Mouse (Mus musculus) embryonic facial prominence, embryonic 14.5 days (tissue): ENCODE measurements around the gene Slc25a48. TPM values are rescaled to one million over a fixed set of nuclear protein-coding genes. Genes with fewer than 3 reads are reported as not detected.

Experiments
- ATAC-seq: fragments of 200-750 bp; cut with Nextera tagmentation; 2 replicates; pipeline ENCODE4 v1.8.0; 2017; ENCODE audit warnings: low read depth, moderate number of reproducible peaks, moderate TSS enrichment
- DNase-seq: peaks from one replicate; pipeline ENCODE4 v3.0.0-alpha.2; 2015; ENCODE audit warnings: low spot score
- H3K27ac ChIP-seq: fragments of 300-500 bp; sonication (generic); replicated peaks from 2 replicates; pipeline ENCODE4 v1.5.1; 2014; ENCODE audit warnings: low read depth, mild to moderate bottlenecking, low read length, moderate library complexity
- H3K27me3 ChIP-seq: fragments of 300-500 bp; sonication (generic); replicated peaks from 2 replicates; pipeline ENCODE4 v1.6.1; 2014; ENCODE audit warnings: low read length; ENCODE audit not compliant: control insufficient read depth, insufficient read depth
- H3K36me3 ChIP-seq: fragments of 300-500 bp; sonication (generic); 2 replicates; pipeline ENCODE4 v1.6.1; 2014; ENCODE audit warnings: low read length, mixed read lengths; ENCODE audit not compliant: control insufficient read depth, insufficient read depth
- H3K4me1 ChIP-seq: fragments of 300-500 bp; sonication (generic); 2 replicates; pipeline ENCODE4 v1.6.1; 2014; ENCODE audit warnings: antibody characterized with exemption, low read length; ENCODE audit not compliant: control insufficient read depth, insufficient read depth
- H3K4me2 ChIP-seq: fragments of 300-500 bp; sonication (generic); 2 replicates; pipeline ENCODE4 v1.6.1; 2014; ENCODE audit warnings: low read depth, mild to moderate bottlenecking, low read length, moderate library complexity, mixed read lengths
- H3K4me3 ChIP-seq: fragments of 300-500 bp; sonication (generic); 2 replicates; pipeline ENCODE4 v1.5.1; 2014; ENCODE audit warnings: low read depth, mild to moderate bottlenecking, low read length
- H3K9ac ChIP-seq: fragments of 300-500 bp; sonication (generic); 2 replicates; pipeline ENCODE4 v1.6.1; 2014; ENCODE audit warnings: low read depth, mild to moderate bottlenecking, low read length, moderate library complexity, mixed read lengths
- H3K9me3 ChIP-seq: fragments of 300-500 bp; sonication (generic); 2 replicates; pipeline ENCODE4 v1.6.1; 2016; ENCODE audit warnings: low read length; ENCODE audit not compliant: control insufficient read depth
- WGBS: fragments of 180-500 bp; shearing (Covaris S2); extraction: QIAGEN DNeasy Blood & Tissue Kit; methylation state at CpG from one replicate; pipeline ENCODE4 v1.1.7; 2014; 5-methylcytosine and 5-hydroxymethylcytosine counted together
- polyA plus RNA-seq: library from polyadenylated mRNA; unstranded; fragments of >200 nt; fragmentation: Nextera tagmentation; extraction: Ambion mirVana; gene quantifications from 2 replicates; pipeline ENCODE4 v1.2.1, GENCODE M21; 2014

The Slc25a48 gene
- polyA plus RNA-seq, 1 experiment from 2014 or later, result 0.45 TPM

DNA sequence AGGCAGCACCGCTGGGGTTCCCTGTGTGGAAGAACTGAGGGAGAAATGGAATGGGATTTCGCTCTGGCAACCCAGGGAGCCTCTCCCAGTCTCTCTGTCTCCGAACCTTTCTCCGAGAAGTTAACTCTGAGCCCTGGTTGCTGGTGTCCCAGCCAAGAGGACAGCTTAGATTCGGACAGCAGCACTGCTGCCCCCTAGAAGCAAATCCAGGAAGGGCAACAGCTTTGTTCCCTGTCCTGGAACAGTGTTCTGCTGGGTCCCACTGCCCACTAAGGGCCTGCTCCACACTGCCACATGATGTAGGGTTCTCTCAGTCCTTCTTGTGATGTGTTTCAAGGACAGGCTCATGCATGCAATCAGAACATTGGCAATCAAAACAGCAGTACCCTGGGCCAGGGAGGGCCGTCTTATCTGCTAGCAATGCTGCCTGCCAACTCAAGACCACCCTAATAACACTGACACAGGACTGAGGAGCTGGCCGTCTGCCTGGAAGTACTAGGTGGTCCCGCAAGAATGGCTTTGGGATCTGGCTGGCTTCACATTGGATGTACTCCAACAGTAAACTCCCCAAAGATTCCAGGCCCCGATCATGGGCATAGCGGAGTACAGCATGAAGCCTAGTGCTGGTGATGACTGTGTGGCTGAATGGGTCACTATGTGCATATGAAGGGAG, 2.4 kb upstream of the Slc25a48 start:
- peak; percentile 47 for DNase-seq
- Histone ChIP-seq H3K4me3 (no peak overlapping the region), H3K27me3 (peaks cover 44% of the 10 kb centered on the region), H3K36me3 (no peaks in the 10 kb centered on the region), H3K27ac (no peak overlapping the region), H3K4me1 (peaks cover 10% of the 10 kb centered on the region; the same call in 1 of the 2 replicates), H3K9ac (no peak overlapping the region), H3K4me2 (no peak overlapping the region), H3K9me3 (0 out of 2 replicates have a peak, but pooled peaks cover under 1% of the 10 kb centered on the region)
- 49% methylated on average over 10 of the region's 10 CpGs for WGBS
- ATAC-seq, result no peak

DNA sequence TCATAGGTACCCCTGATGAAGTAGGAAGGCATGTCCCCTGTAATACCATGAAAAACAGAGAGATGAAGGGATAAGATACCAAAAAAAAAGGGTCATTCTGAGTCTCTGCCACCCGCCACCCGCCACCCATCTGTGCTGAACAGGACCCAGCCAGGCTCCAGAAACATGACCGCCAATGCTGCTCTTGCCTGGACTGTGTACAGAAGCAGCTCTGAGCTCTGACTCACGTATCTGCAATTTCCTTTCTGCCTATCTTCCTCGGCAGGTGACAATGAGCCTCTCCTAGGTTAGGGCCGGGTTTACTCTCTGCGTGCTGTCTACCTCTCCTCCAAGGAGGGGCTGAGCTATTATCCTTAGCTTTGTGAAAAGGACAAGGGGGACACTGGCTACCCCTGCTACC, 5.3 kb downstream of the Slc25a48 start:
- Histone ChIP-seq H3K27me3 (peaks cover 28% of the 10 kb centered on the region), H3K4me3 (no peak overlapping the region), H3K4me2 (no peak overlapping the region), H3K9ac (no peak overlapping the region), H3K9me3 (0 out of 2 replicates have a peak, but pooled peaks cover 5% of the 10 kb centered on the region), H3K36me3 (no peaks in the 10 kb centered on the region), H3K4me1 (peaks cover 6% of the 10 kb centered on the region; the same call in 1 of the 2 replicates), H3K27ac (no peak overlapping the region)
- ATAC-seq (no peak), DNase-seq (no peak)
- 78% methylated on average over 7 of the region's 7 CpGs for WGBS

DNA sequence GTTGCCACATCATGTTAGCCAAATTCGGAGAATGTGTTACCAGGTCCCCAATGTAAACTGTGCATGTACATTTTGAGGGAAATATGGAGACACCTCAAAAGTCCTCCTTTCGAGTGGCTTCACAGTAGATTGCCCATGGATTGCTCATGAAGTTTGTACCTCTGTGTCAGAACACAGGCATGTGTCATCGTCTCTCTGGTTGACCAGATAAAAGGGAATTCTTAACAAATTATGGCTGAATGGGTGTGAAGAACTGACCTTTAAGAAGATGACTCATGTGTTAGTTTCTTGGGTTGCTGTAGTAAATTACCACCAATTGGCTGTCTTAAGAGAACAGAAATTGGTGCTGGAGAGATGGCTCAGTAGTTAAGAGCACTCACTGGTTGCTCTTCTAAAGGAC, 6.0 kb downstream of the Slc25a48 start:
- no peaks in the 10 kb centered on the region for H3K36me3 ChIP-seq
- no peak overlapping the region for H3K4me3 ChIP-seq
- 91% methylated on average over 3 of the region's 3 CpGs for WGBS
- H3K9me3 ChIP-seq, result 0 out of 2 replicates have a peak, but pooled peaks cover 5% of the 10 kb centered on the region
- H3K27ac ChIP-seq, result no peak overlapping the region
- peaks cover 21% of the 10 kb centered on the region for H3K27me3 ChIP-seq
- DNase-seq, result no peak
- no peak overlapping the region for H3K9ac ChIP-seq
- ATAC-seq, result no peak
- no peak overlapping the region for H3K4me2 ChIP-seq
- no peaks in the 10 kb centered on the region for H3K4me1 ChIP-seq

DNA sequence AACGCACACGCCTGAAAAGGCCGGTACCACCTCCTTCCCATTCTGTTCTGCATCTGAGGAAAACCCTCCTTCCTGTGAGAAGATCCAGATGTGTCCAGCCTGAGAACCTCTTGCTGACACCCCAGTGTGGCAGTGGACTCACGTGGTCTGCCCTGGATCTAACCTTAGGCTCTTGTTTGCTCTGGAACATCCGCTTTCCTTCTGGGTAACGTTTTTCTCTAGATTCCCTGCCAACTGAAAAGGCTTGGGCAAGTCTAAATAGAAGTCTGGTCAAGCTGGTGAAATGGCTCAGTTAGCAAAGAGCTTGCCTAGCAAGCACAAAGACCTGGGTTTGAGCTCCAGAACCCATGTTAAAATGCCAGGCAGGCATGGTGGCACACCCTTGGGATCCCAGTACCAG, 6.8 kb downstream of the Slc25a48 start:
- no peak overlapping the region for H3K9ac ChIP-seq
- H3K9me3 ChIP-seq, result 0 out of 2 replicates have a peak, but pooled peaks cover 5% of the 10 kb centered on the region
- H3K4me2 ChIP-seq, result no peak overlapping the region
- WGBS, result 91% methylated on average over 6 of the region's 6 CpGs
- DNase-seq (no peak), ATAC-seq (no peak)
- peaks cover 12% of the 10 kb centered on the region for H3K27me3 ChIP-seq
- H3K4me3 ChIP-seq, result no peak overlapping the region
- H3K36me3 ChIP-seq, result no peaks in the 10 kb centered on the region
- H3K4me1 ChIP-seq, result no peaks in the 10 kb centered on the region
- no peak overlapping the region for H3K27ac ChIP-seq

DNA sequence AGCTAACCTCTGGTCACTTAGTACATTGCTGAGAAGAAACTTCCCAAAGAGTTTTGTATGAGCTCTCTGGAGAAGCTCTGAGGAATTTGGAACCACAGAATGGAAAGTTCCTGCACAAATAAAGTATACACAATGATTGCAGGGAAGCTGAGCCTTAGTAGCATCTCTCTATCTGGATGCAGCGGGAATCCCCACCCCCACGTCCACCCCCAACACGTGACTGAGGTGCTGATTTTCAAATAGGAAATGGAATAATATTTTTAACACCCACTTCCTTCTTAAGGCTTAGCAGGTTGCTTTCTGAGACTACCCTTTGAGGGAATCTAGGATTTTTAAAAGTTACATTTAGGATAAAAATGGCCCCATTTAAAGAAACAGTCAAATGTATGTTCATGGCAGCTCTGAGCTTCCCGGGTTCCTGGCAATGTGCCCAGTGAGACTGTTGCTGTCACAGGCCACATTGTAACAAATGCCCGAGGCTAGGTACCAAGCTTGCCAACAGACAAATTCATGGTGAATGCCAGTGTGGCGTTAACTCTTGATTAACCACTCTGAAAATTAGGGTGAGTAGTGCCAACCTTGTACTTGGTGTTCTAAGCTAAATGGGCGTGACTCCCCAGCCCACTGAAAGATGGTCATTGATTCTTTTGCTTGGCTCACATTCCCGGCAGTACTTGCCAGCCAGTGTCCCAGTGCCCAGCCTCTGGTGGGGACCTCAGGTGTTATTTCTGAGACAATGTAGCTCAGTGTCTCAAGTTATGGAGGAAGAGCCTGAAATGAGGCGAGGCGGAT, 11.3 kb downstream of the Slc25a48 start:
- Histone ChIP-seq H3K9me3 (no peaks in the 10 kb centered on the region), H3K27ac (no peak overlapping the region), H3K4me2 (no peak overlapping the region), H3K4me1 (no peaks in the 10 kb centered on the region), H3K36me3 (no peaks in the 10 kb centered on the region), H3K4me3 (no peak overlapping the region), H3K9ac (no peak overlapping the region), H3K27me3 (no peaks in the 10 kb centered on the region)
- WGBS, result 69% methylated on average over 10 of the region's 10 CpGs
- ATAC-seq (no peak), DNase-seq (peak; percentile 72)

DNA sequence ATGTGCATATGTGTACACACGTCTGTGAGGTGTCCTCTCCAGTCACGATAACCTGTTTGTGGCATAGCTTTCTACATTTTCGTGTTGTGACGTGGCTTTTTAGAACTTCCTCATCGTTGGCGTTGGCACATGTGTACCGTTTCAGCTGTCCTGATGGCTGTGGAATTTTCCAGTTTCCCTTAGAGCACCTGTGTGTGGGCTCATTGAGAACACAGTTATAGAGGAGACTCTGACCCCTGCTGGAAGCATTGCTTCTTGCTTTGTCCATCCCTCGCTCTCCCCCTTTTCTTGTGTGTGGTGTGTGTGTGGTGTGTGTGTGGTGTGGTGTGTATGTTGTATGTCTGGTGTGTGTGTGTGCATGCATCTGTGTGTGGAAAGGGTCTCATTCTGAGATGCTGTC, 11.9 kb downstream of the Slc25a48 start:
- H3K36me3 ChIP-seq, result no peaks in the 10 kb centered on the region
- no peaks in the 10 kb centered on the region for H3K9me3 ChIP-seq
- H3K9ac ChIP-seq, result no peak overlapping the region
- H3K4me2 ChIP-seq, result no peak overlapping the region
- H3K4me3 ChIP-seq, result no peak overlapping the region
- no peaks in the 10 kb centered on the region for H3K4me1 ChIP-seq
- H3K27ac ChIP-seq, result no peak overlapping the region
- 67% methylated on average over 8 of the region's 8 CpGs for WGBS
- H3K27me3 ChIP-seq, result no peaks in the 10 kb centered on the region
- DNase-seq (peak; percentile 14), ATAC-seq (no peak)

DNA sequence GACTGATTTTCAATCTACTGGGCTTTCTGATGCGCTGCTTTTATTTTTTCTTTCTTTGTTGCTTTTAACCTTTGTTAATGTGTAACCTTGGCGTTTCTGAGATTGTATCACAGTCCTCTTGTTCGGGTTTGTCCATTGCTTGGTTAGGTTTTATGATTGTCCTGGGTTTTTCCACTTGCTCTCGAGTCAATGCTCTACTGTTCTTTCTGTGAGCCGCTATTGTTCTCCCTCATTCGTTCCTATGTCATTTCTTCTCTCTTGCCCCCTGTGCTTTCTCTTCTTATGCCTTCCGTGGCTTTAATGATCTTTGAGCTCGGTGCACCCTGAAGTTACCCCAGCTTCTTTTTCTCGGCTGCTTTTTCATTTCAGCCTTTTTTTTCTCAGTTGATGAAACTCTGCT, 19.8 kb downstream of the Slc25a48 start:
- ATAC-seq (no peak), DNase-seq (no peak)
- no peak overlapping the region for H3K27ac ChIP-seq
- no peaks in the 10 kb centered on the region for H3K36me3 ChIP-seq
- H3K9me3 ChIP-seq, result no peaks in the 10 kb centered on the region
- H3K4me2 ChIP-seq, result no peak overlapping the region
- H3K4me1 ChIP-seq, result peaks cover 6% of the 10 kb centered on the region; the same call in 1 of the 2 replicates
- no peak overlapping the region for H3K4me3 ChIP-seq
- H3K27me3 ChIP-seq, result no peaks in the 10 kb centered on the region; the same call in 1 of the 2 replicates
- 35% methylated on average over 9 of the region's 9 CpGs for WGBS
- H3K9ac ChIP-seq, result no peak overlapping the region

DNA sequence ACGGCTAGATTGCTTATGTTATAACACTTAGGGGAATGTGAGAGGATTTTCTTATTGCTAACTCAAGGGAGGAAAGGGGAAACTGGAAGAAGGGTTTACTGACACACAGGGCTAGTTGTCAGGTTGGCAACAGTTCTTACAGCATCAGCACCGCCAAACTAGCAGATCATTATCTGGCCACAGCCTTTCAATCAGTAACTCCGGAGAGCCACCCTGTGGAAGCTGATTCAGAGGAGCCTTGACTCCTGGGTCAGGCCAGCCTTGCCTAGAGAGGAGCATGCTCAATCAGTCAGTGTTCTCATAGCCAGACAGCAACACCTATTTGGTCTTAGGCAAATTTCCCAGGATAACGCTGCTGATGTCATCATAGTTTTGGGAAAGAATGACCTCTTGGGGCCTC, 23.3 kb downstream of the Slc25a48 start:
- no peaks in the 10 kb centered on the region for H3K9me3 ChIP-seq
- no peak overlapping the region for H3K27ac ChIP-seq
- no peaks in the 10 kb centered on the region for H3K36me3 ChIP-seq
- 77% methylated on average over 4 of the region's 4 CpGs for WGBS
- no peak for ATAC-seq
- no peak overlapping the region for H3K4me3 ChIP-seq
- H3K4me1 ChIP-seq, result peaks cover 6% of the 10 kb centered on the region; the same call in 1 of the 2 replicates
- DNase-seq, result no peak
- no peak overlapping the region for H3K9ac ChIP-seq
- H3K27me3 ChIP-seq, result no peaks in the 10 kb centered on the region; the same call in 1 of the 2 replicates
- no peak overlapping the region for H3K4me2 ChIP-seq
